Mouse (Mus musculus) testis, adult 2 months (tissue): ENCODE measurements at regions not wholly inside any gene's neighbourhood (a gene's known extent, or its start where the extent isn't known, plus 50 kb on each side); places are given as distances from the start of the nearest gene placed in this dataset.

ENCODE experiments used
- CTCF ChIP-seq: fragments of 200-500 bp; IDR thresholded peaks from 2 replicates; pipeline ENCODE4 v1.5.1; 2012; ENCODE audit warnings: low read depth, mild to moderate bottlenecking, inconsistent platforms, low read length, moderate library complexity; ENCODE audit not compliant: control insufficient read depth, insufficient read depth, insufficient replicate concordance
- POLR2A ChIP-seq: fragments of 200-500 bp; IDR thresholded peaks from 2 replicates; pipeline ENCODE4 v1.6.1; 2012; ENCODE audit warnings: low read depth, mild to moderate bottlenecking, inconsistent platforms, low read length, moderate library complexity; ENCODE audit not compliant: control insufficient read depth

DNA sequence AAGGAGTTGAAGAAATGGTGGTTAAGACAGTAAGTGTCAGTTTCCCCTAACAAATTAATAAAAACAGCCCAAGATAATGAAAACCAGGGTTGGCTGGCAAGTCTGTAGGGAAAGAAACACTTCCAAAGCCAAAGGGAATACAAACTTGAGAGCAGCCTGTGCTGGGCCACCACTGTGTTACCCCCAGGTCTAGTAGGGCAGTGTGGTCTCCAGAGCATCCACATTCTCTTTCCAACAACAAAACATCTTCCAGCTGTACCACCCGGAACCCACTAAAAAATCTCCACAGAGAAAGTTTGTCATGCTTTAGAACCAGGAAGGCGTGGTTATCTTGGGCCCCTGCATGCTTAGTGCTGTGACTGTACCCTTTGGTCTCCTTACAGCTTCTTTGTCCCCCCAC lies 89.4 kb upstream of the Spag17 start:
- no peak for TF ChIP-seq CTCF
- no peak for TF ChIP-seq POLR2A
